Mouse (Mus musculus): ENCODE measurements around the gene Gpr19. TPM values are rescaled to one million over a fixed set of nuclear protein-coding genes. Genes with fewer than 3 reads are reported as not detected.

The Gpr19 gene
- total RNA-seq, 2 experiments from 2014 or later = 28.1 to 29.3 TPM

DNA sequence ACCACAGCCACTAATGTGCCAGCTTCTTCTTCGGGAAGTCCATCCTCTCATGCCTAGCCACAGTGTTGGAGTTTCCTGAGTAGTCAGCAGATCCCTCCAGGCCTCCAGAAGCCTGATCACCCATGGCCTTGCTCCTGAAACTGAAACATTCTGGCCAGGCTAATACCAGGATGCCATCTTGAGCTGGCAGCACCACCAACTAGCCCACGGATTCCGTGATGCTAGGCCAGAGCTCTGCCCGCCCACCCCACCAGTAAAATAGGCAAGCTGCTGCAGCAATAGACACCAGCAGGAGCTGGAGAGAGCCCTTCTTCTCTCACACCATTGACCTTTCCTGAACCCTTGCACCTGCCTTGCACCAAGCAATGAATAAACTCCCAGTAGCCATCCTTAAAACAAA lies 50.8 kb downstream of the Gpr19 start:
- no peak for DNase-seq

DNA sequence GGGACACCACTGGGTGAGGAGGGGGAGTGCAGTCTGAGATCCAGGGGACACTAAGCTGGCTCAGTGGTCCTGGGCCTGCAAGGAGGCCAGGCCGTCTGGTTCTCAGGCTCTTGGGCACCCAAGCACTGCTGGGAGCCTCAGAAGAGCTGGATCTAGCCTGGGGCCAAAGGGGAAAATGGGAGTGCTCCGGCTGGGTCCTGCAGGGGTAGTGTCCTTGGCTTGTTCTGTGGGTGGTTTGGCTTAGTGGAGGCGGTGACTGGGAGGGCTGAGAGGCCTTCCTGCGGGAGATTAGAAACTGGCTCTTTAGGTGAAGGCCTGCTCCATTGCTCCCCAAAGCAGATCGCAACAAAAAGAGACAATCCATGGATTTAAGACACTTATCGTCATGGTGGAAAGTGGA lies 52.1 kb downstream of the Gpr19 start:
- no peak for DNase-seq

- no peak for DNase-seq
These were observed 52.7 kb downstream of the Gpr19 start for GRCm38 (mm10) chr6:134845726-134846125.

DNA sequence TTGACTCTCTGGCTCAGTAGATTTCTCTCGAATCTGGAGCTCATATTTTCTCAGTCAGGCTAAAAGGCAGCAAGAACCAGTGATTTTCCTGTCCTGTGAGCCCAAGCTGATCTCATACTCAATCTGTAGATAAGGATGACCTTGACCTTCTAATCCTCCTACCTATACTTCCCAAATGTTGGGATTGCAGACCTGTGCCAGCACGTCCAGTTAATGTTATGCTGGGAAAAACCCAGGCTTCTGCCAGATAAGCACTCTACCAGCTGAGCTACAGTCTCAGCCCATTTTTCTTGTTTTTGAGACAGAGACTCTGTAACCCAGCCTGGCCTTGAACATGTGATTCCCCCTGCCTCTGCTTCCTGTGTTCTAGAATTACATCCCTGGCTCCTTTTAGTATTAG lies 58.0 kb downstream of the Gpr19 start:
- DNase-seq = no peak

DNA sequence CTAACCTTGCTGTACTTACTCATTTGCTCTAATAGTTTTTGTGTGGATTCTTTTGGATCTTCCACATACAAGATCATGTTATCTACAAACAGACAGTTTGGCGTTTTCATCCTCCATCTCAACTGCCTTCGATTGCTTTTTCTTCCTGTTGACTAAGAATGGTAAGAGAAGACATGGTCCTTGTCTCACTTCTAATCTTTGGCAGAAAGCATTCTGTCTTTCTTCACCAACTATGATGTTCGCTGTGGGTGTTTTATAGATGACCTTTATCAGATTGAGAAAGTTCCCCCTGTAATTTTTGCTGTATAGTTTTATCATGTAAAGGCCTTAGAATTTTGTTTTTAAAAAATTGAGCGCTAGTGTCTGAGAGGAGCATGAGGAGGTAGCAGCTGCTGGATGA lies 60.3 kb downstream of the Gpr19 start:
- no peak for DNase-seq

DNA sequence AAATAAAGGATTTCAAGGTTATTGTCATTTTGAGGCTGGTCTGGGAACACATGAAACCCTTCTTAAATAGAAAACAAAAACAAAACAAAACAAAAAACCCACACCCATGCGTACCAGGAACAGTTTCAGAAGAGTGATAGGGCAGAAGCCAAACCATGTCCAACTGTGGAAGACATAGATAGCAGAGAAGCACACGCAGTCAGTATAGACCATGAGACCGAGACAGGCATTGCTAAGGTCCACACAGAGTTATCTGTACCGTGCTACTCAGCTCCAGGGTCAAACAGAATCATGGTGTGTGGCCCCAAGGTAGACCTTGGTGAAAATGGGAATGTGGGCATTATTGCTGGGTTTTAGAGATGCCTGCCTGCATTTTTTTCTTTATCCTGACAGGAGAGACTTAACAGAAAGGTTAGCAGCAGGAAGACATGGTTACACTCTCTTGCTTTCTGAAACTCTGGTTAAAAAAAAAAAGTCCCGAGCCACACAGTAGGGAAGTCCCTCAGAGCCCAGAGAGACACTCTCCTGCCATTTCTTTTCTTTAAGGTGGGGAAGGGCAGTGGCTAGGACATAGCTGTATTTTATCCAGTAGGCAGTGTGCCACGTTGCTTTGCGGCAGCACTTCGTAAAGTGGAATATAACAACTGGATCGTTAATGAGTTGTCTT lies 63.7 kb downstream of the Gpr19 start:
- DNase-seq = no peak

GRCm38 (mm10) chr6:134830776-134831175 lies 67.6 kb downstream of the Gpr19 start:
- DNase-seq = no peak

- DNase-seq = peak; percentile 99
These were observed 68.3 kb downstream of the Gpr19 start, which contains the start of gene Crebl2 for GRCm38 (mm10) chr6:134829786-134830700. Gene Crebl2, plus strand, starts transcription at chr6:134830154.

DNA sequence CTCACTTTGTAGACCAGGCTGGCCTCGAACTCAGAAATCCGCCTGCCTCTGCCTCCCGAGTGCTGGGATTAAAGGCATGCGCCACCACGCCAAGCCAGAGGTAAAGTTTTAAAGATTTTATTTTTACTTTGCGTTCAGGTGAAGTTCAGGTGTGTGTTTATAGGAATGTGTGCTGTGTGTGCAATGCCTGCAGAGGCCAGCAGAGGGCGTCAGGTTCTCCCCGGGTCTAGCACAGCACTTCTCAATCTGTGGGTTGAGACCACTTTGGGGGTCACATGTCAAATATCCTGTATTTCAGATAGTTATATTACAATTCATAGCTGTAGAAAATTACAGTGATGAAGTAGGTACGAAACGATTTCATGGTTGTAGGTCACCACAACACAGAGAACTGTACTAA lies 75.5 kb downstream of the Gpr19 start:
- DNase-seq = no peak

GRCm38 (mm10) chr6:134820411-134820810 lies 78.0 kb downstream of the Gpr19 start:
- no peak for DNase-seq

GRCm38 (mm10) chr6:134819741-134820140 lies 78.6 kb downstream of the Gpr19 start:
- DNase-seq = no peak

Other genes starting within 250 kb of the Gpr19 start
- 1 to 10 TPM; 8.6 to 8.9 TPM for gene Dusp16, start 106.0 kb downstream of the Gpr19 start, total RNA-seq (2021)
- 10 to 100 TPM; 41.1 to 41.7 TPM for gene Crebl2, start 68.4 kb downstream of the Gpr19 start, total RNA-seq (2021)
- 10 to 100 TPM; 51.0 to 52.6 TPM for gene Cdkn1b, start 21.8 kb upstream of the Gpr19 start, total RNA-seq (2021)
- 1 to 10 TPM; 3.1 to 3.4 TPM for gene Apold1, start 83.1 kb upstream of the Gpr19 start, total RNA-seq (2021)
- 10 to 100 TPM; 51.6 to 58.1 TPM for gene Ddx47, start 113.0 kb upstream of the Gpr19 start, total RNA-seq (2021)
- gene Gprc5a, start 167.1 kb upstream of the Gpr19 start, total RNA-seq (2021) = under 1 TPM; 0.15 to 0.40 TPM
- not detected for gene Gprc5d, start 219.7 kb upstream of the Gpr19 start, total RNA-seq (2021)

All from layer of hippocampus, postnatal 36 days (tissue).